Mouse (Mus musculus): ENCODE measurements around the gene Yipf1. TPM values are rescaled to one million over a fixed set of nuclear protein-coding genes. Genes with fewer than 3 reads are reported as not detected.

Gene Yipf1
- polyA plus RNA-seq, 1 experiment = 67.6 TPM

DNA sequence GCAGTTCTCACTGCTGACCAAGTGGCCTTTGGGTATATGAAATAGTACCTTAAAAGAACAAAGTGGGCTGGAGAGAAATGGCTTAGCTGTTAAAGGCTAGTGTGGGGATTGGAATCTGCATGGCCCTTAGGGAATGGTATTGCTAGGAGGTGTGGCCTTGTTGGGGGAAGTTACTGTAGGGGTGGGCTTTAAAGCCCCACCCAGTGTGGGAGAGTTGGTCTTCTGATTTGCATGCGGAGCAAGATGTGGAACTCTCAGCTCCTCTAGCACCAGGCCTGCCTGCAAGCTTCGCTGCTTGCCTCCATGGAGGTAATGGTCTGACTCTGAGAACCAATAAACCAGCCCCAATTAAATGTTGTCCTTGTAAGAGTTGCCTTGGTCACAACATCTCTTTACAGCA, 6.9 kb downstream of the Yipf1 start:
- no peak for DNase-seq
- Histone ChIP-seq H3K36me3 (ENCODE audit: control insufficient read depth, insufficient read depth, low read length) (no peaks in the 10 kb centered on the region; the same call in 1 of the 2 replicates), H3K27me3 (replicated peaks; ENCODE audit: control insufficient read depth, insufficient read depth, low read length) (no peaks in the 10 kb centered on the region), H3K4me3 (ENCODE audit: insufficient read depth, low read depth, low read length) (no peak overlapping the region), H3K4me1 (ENCODE audit: control insufficient read depth, insufficient read depth, low read length) (no peaks in the 10 kb centered on the region), H3K27ac (ENCODE audit: insufficient read depth, low read depth, low read length) (no peak overlapping the region)
- WGBS = 67% methylated on average over 2 of the region's 2 CpGs
- TF ChIP-seq POLR2A (IDR thresholded peaks at IDR 0.05; ENCODE audit: low read depth, low read length) = no peak
- TF ChIP-seq CTCF (conservative IDR thresholded peaks at IDR 0.05; ENCODE audit: insufficient read depth, insufficient read length, low read depth, low read length) = no peak

DNA sequence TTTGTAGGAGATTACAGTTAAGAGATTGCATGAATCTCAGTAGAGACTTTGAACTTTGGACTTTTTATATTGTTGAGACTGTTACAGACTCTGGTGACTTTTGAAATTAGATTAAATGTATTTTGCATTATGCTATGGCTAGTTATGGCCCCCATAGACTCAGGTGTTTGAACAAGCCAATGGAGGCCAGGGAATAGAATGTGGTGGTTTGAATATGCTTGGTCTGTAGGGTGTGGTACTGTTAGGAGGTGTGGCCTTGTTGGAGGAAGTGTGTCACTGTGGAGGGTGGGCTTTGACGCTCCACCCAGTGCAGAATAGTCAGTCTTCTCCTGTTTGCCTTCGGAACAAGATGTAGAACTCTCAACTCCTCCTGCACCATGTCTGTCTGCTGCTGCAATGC, 8.9 kb downstream of the Yipf1 start:
- Histone ChIP-seq H3K36me3 (ENCODE audit: control insufficient read depth, insufficient read depth, low read length) (no peaks in the 10 kb centered on the region; the same call in 1 of the 2 replicates), H3K27me3 (replicated peaks; ENCODE audit: control insufficient read depth, insufficient read depth, low read length) (no peaks in the 10 kb centered on the region), H3K27ac (ENCODE audit: insufficient read depth, low read depth, low read length) (no peak overlapping the region), H3K4me3 (ENCODE audit: insufficient read depth, low read depth, low read length) (no peak overlapping the region), H3K4me1 (ENCODE audit: control insufficient read depth, insufficient read depth, low read length) (no peaks in the 10 kb centered on the region)
- TF ChIP-seq CTCF (conservative IDR thresholded peaks at IDR 0.05; ENCODE audit: insufficient read depth, insufficient read length, low read depth, low read length) (no peak), POLR2A (IDR thresholded peaks at IDR 0.05; ENCODE audit: low read depth, low read length) (no peak)
- WGBS = 98% methylated on average over 2 of the region's 2 CpGs
- no peak for DNase-seq

DNA sequence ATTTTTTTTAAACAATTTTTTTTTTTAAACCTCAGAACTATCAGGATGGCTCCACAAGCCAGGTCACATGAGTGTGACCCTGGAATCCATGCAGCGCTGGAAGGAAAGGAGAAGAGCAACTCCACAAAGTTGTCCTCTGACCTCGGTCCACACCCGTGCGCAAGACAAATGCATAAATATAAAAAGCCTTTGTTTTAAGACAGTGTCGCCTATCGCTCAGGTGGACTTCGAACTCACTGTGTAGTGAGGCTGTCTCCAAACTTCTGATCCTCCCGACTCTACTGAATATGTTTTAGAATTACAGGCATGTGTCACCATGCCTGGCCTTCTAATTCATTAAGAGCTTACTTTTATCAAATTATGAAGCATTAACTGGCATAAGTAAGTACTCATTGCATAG, 14.4 kb downstream of the Yipf1 start:
- Histone ChIP-seq H3K4me3 (ENCODE audit: insufficient read depth, low read depth, low read length) (no peak overlapping the region), H3K27me3 (replicated peaks; ENCODE audit: control insufficient read depth, insufficient read depth, low read length) (no peaks in the 10 kb centered on the region), H3K36me3 (ENCODE audit: control insufficient read depth, insufficient read depth, low read length) (no peaks in the 10 kb centered on the region), H3K27ac (ENCODE audit: insufficient read depth, low read depth, low read length) (no peak overlapping the region), H3K4me1 (ENCODE audit: control insufficient read depth, insufficient read depth, low read length) (no peaks in the 10 kb centered on the region)
- no peak for DNase-seq
- 85% methylated on average over 8 of the region's 8 CpGs for WGBS
- no peak for TF ChIP-seq POLR2A (IDR thresholded peaks at IDR 0.05; ENCODE audit: low read depth, low read length)
- TF ChIP-seq CTCF (conservative IDR thresholded peaks at IDR 0.05; ENCODE audit: insufficient read depth, insufficient read length, low read depth, low read length) = no peak

DNA sequence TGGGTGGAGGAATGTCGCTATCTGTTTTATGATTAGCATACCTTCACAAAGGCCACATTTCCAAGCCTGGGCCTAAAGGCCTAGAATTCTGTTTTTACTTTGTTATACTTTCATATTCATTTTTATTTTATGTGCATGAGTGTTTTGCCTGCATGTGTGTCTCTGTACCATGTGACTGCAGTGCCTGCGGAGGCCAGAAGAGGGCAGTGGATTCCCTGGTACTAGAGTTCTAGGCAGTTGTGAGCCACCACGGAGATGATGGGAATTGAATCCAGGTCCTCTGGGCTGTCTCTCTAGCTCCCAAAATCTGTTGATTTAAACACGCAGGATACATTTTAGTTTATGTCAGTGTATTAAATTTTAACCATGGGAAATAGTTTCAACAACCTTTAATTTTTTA, 19.4 kb downstream of the Yipf1 start:
- H3K27ac ChIP-seq (ENCODE audit: insufficient read depth, low read depth, low read length) = no peak overlapping the region
- DNase-seq = no peak
- 95% methylated on average over 4 of the region's 4 CpGs for WGBS
- TF ChIP-seq POLR2A (IDR thresholded peaks at IDR 0.05; ENCODE audit: low read depth, low read length) = no peak
- TF ChIP-seq CTCF (conservative IDR thresholded peaks at IDR 0.05; ENCODE audit: insufficient read depth, insufficient read length, low read depth, low read length) = 0 out of 2 replicates have a peak, but pooled peaks have one; percentile 27
- no peaks in the 10 kb centered on the region for H3K27me3 ChIP-seq (replicated peaks; ENCODE audit: control insufficient read depth, insufficient read depth, low read length)
- no peak overlapping the region for H3K4me3 ChIP-seq (ENCODE audit: insufficient read depth, low read depth, low read length)
- H3K4me1 ChIP-seq (ENCODE audit: control insufficient read depth, insufficient read depth, low read length) = 0 out of 2 replicates have a peak, but pooled peaks cover 5% of the 10 kb centered on the region
- H3K36me3 ChIP-seq (ENCODE audit: control insufficient read depth, insufficient read depth, low read length) = no peaks in the 10 kb centered on the region

DNA sequence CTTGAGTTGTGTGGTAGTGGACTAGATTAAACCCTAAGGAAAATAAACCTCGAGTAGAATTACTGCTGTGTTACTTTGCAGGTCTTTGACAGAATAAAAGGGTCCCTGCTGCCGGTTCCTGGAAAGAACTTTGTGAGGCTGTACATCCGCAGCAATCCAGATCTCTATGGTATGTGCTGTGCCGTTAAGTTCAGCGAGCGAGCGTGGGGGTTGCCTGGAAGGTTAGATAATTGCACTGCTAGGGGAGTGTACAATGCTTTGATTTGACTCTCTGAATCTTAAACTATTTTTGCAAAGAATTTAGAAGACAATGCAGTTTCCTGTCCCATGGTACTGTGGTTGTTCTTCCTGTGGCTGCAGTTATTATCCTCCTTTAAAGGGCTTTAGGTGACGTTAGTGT, 22.2 kb downstream of the Yipf1 start:
- Histone ChIP-seq H3K4me1 (ENCODE audit: control insufficient read depth, insufficient read depth, low read length) (0 out of 2 replicates have a peak, but pooled peaks cover 5% of the 10 kb centered on the region), H3K4me3 (ENCODE audit: insufficient read depth, low read depth, low read length) (no peak overlapping the region), H3K36me3 (ENCODE audit: control insufficient read depth, insufficient read depth, low read length) (no peaks in the 10 kb centered on the region), H3K27me3 (replicated peaks; ENCODE audit: control insufficient read depth, insufficient read depth, low read length) (no peaks in the 10 kb centered on the region), H3K27ac (ENCODE audit: insufficient read depth, low read depth, low read length) (no peak overlapping the region)
- WGBS = 52% methylated on average over 8 of the region's 8 CpGs
- TF ChIP-seq CTCF (conservative IDR thresholded peaks at IDR 0.05; ENCODE audit: insufficient read depth, insufficient read length, low read depth, low read length) = no peak
- DNase-seq = no peak

DNA sequence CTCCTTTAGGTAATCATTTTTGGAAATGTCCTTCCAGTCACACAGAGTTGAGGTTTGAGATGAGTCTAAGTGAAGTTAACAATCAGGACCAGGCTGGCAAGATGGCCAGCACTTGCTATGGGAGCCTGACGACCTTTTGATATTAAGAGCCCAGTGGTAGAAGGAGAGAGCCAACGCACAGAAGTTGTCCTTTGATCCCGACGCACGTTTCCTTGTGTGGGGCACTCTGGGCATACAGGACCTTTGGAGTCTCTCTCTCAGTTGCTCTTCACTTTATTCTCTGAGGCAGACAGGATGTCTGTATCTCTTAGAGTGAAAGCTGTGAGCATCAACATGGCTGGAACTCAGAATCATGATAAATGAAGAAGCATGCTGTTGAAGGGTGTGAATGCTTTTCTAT, 23.3 kb downstream of the Yipf1 start:
- WGBS = 61% methylated on average over 5 of the region's 5 CpGs
- H3K4me1 ChIP-seq (ENCODE audit: control insufficient read depth, insufficient read depth, low read length) = 0 out of 2 replicates have a peak, but pooled peaks cover 5% of the 10 kb centered on the region
- TF ChIP-seq POLR2A (IDR thresholded peaks at IDR 0.05; ENCODE audit: low read depth, low read length) = no peak
- no peak for TF ChIP-seq CTCF (conservative IDR thresholded peaks at IDR 0.05; ENCODE audit: insufficient read depth, insufficient read length, low read depth, low read length)
- H3K27ac ChIP-seq (ENCODE audit: insufficient read depth, low read depth, low read length) = no peak overlapping the region
- H3K4me3 ChIP-seq (ENCODE audit: insufficient read depth, low read depth, low read length) = no peak overlapping the region
- no peaks in the 10 kb centered on the region for H3K27me3 ChIP-seq (replicated peaks; ENCODE audit: control insufficient read depth, insufficient read depth, low read length)
- DNase-seq = peak; percentile 50
- H3K36me3 ChIP-seq (ENCODE audit: control insufficient read depth, insufficient read depth, low read length) = no peaks in the 10 kb centered on the region; the same call in 1 of the 2 replicates

DNA sequence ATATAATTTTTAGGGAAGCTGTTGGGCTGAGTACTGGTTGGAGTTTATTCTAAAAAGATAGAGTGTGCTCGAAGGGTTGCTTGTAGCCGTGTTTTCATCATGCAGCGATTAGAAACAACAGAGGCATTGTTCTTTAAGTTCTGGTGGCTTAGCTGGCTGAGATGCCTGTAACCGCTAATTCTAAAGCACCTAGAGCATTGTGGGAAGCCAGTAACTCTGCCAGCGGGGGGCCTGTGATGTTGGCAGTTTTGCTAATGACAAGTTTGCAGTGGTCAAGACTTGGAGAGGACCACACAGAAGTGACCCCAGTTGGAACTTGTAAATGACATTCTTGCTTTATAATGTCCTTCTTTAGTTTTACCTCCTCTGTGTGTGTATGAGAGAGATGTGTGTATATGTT, 27.2 kb downstream of the Yipf1 start:
- Histone ChIP-seq H3K4me1 (ENCODE audit: control insufficient read depth, insufficient read depth, low read length) (0 out of 2 replicates have a peak, but pooled peaks cover 5% of the 10 kb centered on the region), H3K27me3 (replicated peaks; ENCODE audit: control insufficient read depth, insufficient read depth, low read length) (no peaks in the 10 kb centered on the region), H3K4me3 (ENCODE audit: insufficient read depth, low read depth, low read length) (no peak overlapping the region), H3K27ac (ENCODE audit: insufficient read depth, low read depth, low read length) (no peak overlapping the region), H3K36me3 (ENCODE audit: control insufficient read depth, insufficient read depth, low read length) (no peaks in the 10 kb centered on the region; the same call in 1 of the 2 replicates)
- 86% methylated on average over 5 of the region's 5 CpGs for WGBS
- DNase-seq = no peak
- TF ChIP-seq POLR2A (IDR thresholded peaks at IDR 0.05; ENCODE audit: low read depth, low read length) = no peak
- TF ChIP-seq CTCF (conservative IDR thresholded peaks at IDR 0.05; ENCODE audit: insufficient read depth, insufficient read length, low read depth, low read length) = no peak

Data from kidney, adult 2 months (tissue).